Mouse (Mus musculus) testis, adult 2 months (tissue): Measurements from ENCODE around the gene Nsmce4a. TPM values are rescaled to one million over a fixed set of nuclear protein-coding genes. Genes with fewer than 3 reads are reported as not detected.
A peak's percentile ranks its signal among the peaks of the same experiment; 100 is the strongest.

Experiments
- H3K27ac ChIP-seq: fragments of 200-500 bp; 2 replicates; pipeline ENCODE4 v1.5.1; 2012; ENCODE audit warnings: low read depth, low read length; ENCODE audit not compliant: control insufficient read depth, insufficient read depth
- H3K27me3 ChIP-seq: fragments of 200-500 bp; 2 replicates; pipeline ENCODE4 v1.6.1; 2012; ENCODE audit warnings: mild to moderate bottlenecking, low read length, moderate library complexity; ENCODE audit not compliant: control insufficient read depth, insufficient read depth
- H3K36me3 ChIP-seq: fragments of 200-500 bp; 2 replicates; pipeline ENCODE4 v1.6.1; 2012; ENCODE audit warnings: mild to moderate bottlenecking, low read length; ENCODE audit not compliant: control insufficient read depth, insufficient read depth
- H3K4me1 ChIP-seq: fragments of 200-500 bp; 2 replicates; pipeline ENCODE4 v1.6.1; 2012; ENCODE audit warnings: low read length; ENCODE audit not compliant: control insufficient read depth, insufficient read depth
- H3K4me3 ChIP-seq: fragments of 200-500 bp; 2 replicates; pipeline ENCODE4 v1.5.1; 2012; ENCODE audit warnings: low read depth, mild to moderate bottlenecking, low read length, moderate library complexity, mixed read lengths; ENCODE audit not compliant: control insufficient read depth
- CTCF ChIP-seq: fragments of 200-500 bp; IDR thresholded peaks from 2 replicates; pipeline ENCODE4 v1.5.1; 2012; ENCODE audit warnings: low read depth, mild to moderate bottlenecking, inconsistent platforms, low read length, moderate library complexity; ENCODE audit not compliant: control insufficient read depth, insufficient read depth, insufficient replicate concordance
- POLR2A ChIP-seq: fragments of 200-500 bp; IDR thresholded peaks from 2 replicates; pipeline ENCODE4 v1.6.1; 2012; ENCODE audit warnings: low read depth, mild to moderate bottlenecking, inconsistent platforms, low read length, moderate library complexity; ENCODE audit not compliant: control insufficient read depth
- polyA plus RNA-seq: library from polyadenylated mRNA; depleted of rRNA; stranded (reverse); fragments of >200 nt; gene quantifications from 2 replicates; pipeline ENCODE4 v1.2.3, GENCODE M21; 2012

Gene Nsmce4a
- polyA plus RNA-seq, 1 experiment = 15.9 TPM

DNA sequence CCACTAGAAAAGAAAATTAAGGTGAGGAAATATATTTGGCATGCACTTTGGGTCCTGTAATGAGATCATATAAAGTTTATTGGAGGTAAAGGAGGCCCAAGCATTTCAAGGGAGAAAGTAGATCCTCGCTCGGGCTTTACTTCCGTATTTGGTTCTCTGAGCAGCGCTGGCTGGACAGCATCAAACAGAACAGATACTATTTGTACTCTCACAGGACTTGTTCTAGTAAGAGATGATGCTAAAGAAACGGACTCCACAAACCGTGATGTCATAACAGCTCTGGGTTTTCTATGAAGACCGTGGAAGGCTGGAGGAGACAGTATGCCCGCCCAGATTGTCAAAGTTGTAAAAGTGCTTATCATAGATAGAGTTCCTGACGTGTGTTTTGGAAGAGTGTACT lies 45.6 kb downstream of the Nsmce4a start:
- Histone ChIP-seq H3K4me3 (peak overlapping the region; percentile 53), H3K36me3 (no peaks in the 10 kb centered on the region; the same call in 1 of the 2 replicates), H3K27me3 (no peaks in the 10 kb centered on the region), H3K27ac (peak overlapping the region; percentile 6; the same call in 1 of the 2 replicates), H3K4me1 (no peaks in the 10 kb centered on the region)
- no peak for TF ChIP-seq CTCF
- TF ChIP-seq POLR2A = no peak

- no peaks in the 10 kb centered on the region; the same call in 1 of the 2 replicates for H3K36me3 ChIP-seq
- peaks cover 6% of the 10 kb centered on the region for H3K4me1 ChIP-seq
- H3K27me3 ChIP-seq = no peaks in the 10 kb centered on the region
- H3K4me3 ChIP-seq = peak overlapping the region; percentile 48
- TF ChIP-seq CTCF = no peak
- TF ChIP-seq POLR2A = no peak
- H3K27ac ChIP-seq = no peak overlapping the region
Observed at GRCm38 (mm10) chr7:130523451-130523850, 49.5 kb downstream of the Nsmce4a start.

GRCm38 (mm10) chr7:130520812-130521422 lies 52.0 kb downstream of the Nsmce4a start:
- Histone ChIP-seq H3K27me3 (no peaks in the 10 kb centered on the region), H3K27ac (peak overlapping the region; percentile 23; the same call in 1 of the 2 replicates)
- TF ChIP-seq CTCF (no peak), POLR2A (no peak)

DNA sequence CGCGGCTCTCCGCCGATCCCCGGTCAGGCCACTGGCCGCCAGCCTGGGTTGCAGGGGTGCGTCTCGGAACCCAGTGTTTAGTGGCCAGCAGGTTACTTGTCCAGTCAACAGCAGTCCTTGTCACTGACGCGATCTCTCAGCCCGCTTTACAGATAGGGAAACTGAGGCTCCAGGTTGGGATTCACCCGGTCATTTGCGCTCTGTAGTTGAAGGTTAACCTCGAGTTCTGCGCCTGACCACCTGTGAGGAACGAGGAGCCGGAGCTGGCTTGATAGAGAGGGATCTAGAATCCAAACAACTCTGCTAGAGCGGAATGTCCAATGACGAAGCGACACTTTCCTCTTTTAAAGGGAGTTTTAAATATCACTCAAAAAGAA lies 52.9 kb downstream of the Nsmce4a start, which contains the start of gene Ate1:
Ate1 (minus strand) TSS at position 321 of the 377 bp plus-strand sequence.
- 0 out of 2 replicates have a peak, but pooled peaks have one; percentile 16 for TF ChIP-seq CTCF
- TF ChIP-seq POLR2A = no peak
- Histone ChIP-seq H3K36me3 (no peaks in the 10 kb centered on the region), H3K4me1 (peaks cover 6% of the 10 kb centered on the region), H3K27me3 (no peaks in the 10 kb centered on the region), H3K27ac (peak within 1 kb of the TSS; percentile 98), H3K4me3 (peak within 1 kb of the TSS; percentile 93)

More at GRCm38 (mm10) chr7:130520812-130521422, 52.0 kb downstream of the Nsmce4a start:
- Histone ChIP-seq H3K36me3 (no peaks in the 10 kb centered on the region; the same call in 1 of the 2 replicates), H3K4me1 (peaks cover 6% of the 10 kb centered on the region), H3K4me3 (peak overlapping the region; percentile 35; the same call in 1 of the 2 replicates)

DNA sequence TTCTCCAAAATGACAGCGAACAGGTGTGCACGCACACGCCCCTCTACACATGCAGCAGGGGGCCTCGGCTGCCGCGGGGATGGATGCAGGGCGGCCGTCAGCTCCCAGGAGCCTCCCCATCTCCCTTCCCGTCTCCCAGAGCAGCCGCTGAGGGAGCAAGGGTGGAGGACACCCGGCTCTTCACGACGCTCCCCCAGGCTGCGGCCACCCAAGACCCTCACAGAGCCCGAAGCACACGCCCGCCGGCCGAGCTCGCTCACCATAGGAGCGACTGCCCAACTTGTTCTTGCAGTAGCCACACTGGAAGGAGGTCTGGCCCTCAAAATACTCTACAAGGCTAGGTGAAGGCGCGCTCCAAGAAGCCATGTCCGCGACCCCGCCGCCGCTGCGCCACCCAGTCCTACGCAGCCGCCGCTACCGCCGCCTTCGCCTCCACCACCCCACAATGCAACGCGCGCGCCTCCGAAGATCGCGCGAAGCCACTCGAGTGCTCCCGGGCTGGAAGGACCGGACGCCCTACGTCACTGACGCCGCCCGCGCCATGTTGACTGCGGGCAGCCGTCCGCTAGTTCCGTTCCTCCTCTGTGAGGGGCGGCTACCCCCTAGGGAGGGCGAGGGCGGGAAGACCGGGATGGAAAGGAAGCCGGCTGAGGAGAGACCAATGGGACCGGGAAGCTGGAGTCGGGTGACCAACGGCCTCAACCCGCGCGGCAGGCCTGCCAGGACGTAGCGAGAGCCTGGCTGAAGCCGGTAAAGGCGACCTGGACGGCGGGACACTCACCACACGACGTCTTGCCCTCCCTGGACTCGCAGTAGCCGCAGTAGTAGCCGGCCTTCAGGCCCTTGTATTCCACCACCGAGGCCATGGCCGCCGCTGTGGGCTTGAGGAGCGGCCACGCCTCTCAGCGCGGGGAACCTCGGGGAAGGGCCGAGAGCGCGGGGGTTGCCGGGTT lies 53.5 kb downstream of the Nsmce4a start:
- TF ChIP-seq CTCF = no peak
- peak; percentile 81 for TF ChIP-seq POLR2A
- Histone ChIP-seq H3K27me3 (no peaks in the 10 kb centered on the region), H3K36me3 (no peaks in the 10 kb centered on the region), H3K27ac (peak overlapping the region; percentile 98), H3K4me3 (peak overlapping the region; percentile 93), H3K4me1 (peaks cover 6% of the 10 kb centered on the region)

- H3K27me3 ChIP-seq = no peaks in the 10 kb centered on the region
- no peaks in the 10 kb centered on the region for H3K36me3 ChIP-seq
- H3K27ac ChIP-seq = peak overlapping the region; percentile 98; the same call in 1 of the 2 replicates
- peaks cover 6% of the 10 kb centered on the region for H3K4me1 ChIP-seq
- H3K4me3 ChIP-seq = peak overlapping the region; percentile 93
- no peak for TF ChIP-seq CTCF
Observed at GRCm38 (mm10) chr7:130518213-130519095, 54.5 kb downstream of the Nsmce4a start.
